Mouse (Mus musculus) forebrain, postnatal 0 days (tissue): Measurements from ENCODE around the gene Slc31a1. TPM values are rescaled to one million over a fixed set of nuclear protein-coding genes. Genes with fewer than 3 reads are reported as not detected.

Source experiments
- ATAC-seq: fragments of 200-750 bp; cut with Nextera tagmentation; 2 replicates; pipeline ENCODE4 v1.8.0; 2017; ENCODE audit warnings: mild to moderate bottlenecking, moderate library complexity
- DNase-seq: peaks from one replicate; pipeline ENCODE4 v3.0.0-alpha.2; 2015
- H3K27ac ChIP-seq: fragments of 300-500 bp; sonication (generic); 2 replicates; pipeline ENCODE4 v1.5.1; 2014; ENCODE audit warnings: low read depth, mild to moderate bottlenecking, antibody characterized with exemption, low read length, moderate library complexity, mixed read lengths
- H3K27me3 ChIP-seq: fragments of 300-500 bp; sonication (generic); 2 replicates; pipeline ENCODE4 v1.6.1; 2014; ENCODE audit warnings: mild to moderate bottlenecking, low read length, mixed read lengths; ENCODE audit not compliant: insufficient read depth
- H3K36me3 ChIP-seq: fragments of 300-500 bp; sonication (generic); 2 replicates; pipeline ENCODE4 v1.6.1; 2014; ENCODE audit warnings: mild to moderate bottlenecking, moderate library complexity; ENCODE audit not compliant: insufficient read depth
- H3K4me1 ChIP-seq: fragments of 300-500 bp; sonication (generic); 2 replicates; pipeline ENCODE4 v1.6.1; 2014; ENCODE audit warnings: antibody characterized with exemption; ENCODE audit not compliant: insufficient read depth
- H3K4me2 ChIP-seq: fragments of 300-500 bp; sonication (generic); 2 replicates; pipeline ENCODE4 v1.6.1; 2014; ENCODE audit warnings: low read depth, mild to moderate bottlenecking, moderate library complexity
- H3K4me3 ChIP-seq: fragments of 300-500 bp; sonication (generic); 2 replicates; pipeline ENCODE4 v1.5.1; 2014; ENCODE audit warnings: low read depth, low read length, mixed read lengths
- H3K9ac ChIP-seq: fragments of 300-500 bp; sonication (generic); 2 replicates; pipeline ENCODE4 v1.6.1; 2014; ENCODE audit warnings: mild to moderate bottlenecking
- H3K9me3 ChIP-seq: fragments of 300-500 bp; sonication (generic); 2 replicates; pipeline ENCODE4 v1.6.1; 2016; ENCODE audit warnings: low read length
- CTCF ChIP-seq: sonication (generic); IDR thresholded peaks from 2 replicates; pipeline ENCODE4 v1.5.1; 2016; ENCODE audit warnings: antibody characterized with exemption, control low read depth, low read depth
- WGBS: fragments of 180-500 bp; shearing (Covaris S2); extraction: QIAGEN DNeasy Blood & Tissue Kit; methylation state at CpG from one replicate; pipeline ENCODE4 v1.1.7; 2014; 5-methylcytosine and 5-hydroxymethylcytosine counted together
- polyA plus RNA-seq: library from polyadenylated mRNA; unstranded; fragments of >200 nt; fragmentation: Nextera tagmentation; extraction: Ambion mirVana; gene quantifications from 2 replicates; pipeline ENCODE4 v1.2.1, GENCODE M21; 2015
- total RNA-seq: library from RNA; depleted of rRNA; stranded (reverse); fragments of >200 nt; gene quantifications from 2 replicates; pipeline ENCODE4 v1.2.3, GENCODE M21; 2014

Slc31a1 gene
- total and polyA plus RNA-seq, 2 experiments from 2014 or later, result 16.2 to 39.9 TPM

DNA sequence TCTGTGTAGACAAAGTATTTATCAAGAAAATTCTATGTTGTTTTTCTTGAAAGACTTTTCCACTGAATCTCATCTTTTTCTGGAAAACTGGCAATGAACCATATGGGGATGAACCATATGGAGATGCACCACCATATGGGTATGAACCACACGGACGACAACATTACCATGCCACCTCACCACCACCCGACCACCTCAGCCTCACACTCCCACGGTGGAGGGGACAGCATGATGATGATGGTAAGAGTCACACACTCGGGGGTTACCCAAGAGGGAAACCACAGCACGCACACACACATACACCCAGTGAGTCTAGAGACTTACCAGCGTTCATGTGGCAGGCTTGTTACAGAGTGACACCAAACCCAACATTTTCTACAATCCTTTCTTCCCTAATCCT lies 24.9 kb downstream of the Slc31a1 start:
- DNase-seq, result no peak
- no peak overlapping the region for H3K9ac ChIP-seq
- H3K27me3 ChIP-seq, result no peaks in the 10 kb centered on the region
- no peak overlapping the region for H3K27ac ChIP-seq
- H3K9me3 ChIP-seq, result no peaks in the 10 kb centered on the region
- WGBS, result 83% methylated on average over 7 of the region's 7 CpGs
- H3K4me2 ChIP-seq, result no peak overlapping the region
- H3K4me3 ChIP-seq, result no peak overlapping the region
- no peak for TF ChIP-seq CTCF
- H3K36me3 ChIP-seq, result peaks cover 25% of the 10 kb centered on the region
- ATAC-seq, result no peak
- H3K4me1 ChIP-seq, result no peaks in the 10 kb centered on the region

DNA sequence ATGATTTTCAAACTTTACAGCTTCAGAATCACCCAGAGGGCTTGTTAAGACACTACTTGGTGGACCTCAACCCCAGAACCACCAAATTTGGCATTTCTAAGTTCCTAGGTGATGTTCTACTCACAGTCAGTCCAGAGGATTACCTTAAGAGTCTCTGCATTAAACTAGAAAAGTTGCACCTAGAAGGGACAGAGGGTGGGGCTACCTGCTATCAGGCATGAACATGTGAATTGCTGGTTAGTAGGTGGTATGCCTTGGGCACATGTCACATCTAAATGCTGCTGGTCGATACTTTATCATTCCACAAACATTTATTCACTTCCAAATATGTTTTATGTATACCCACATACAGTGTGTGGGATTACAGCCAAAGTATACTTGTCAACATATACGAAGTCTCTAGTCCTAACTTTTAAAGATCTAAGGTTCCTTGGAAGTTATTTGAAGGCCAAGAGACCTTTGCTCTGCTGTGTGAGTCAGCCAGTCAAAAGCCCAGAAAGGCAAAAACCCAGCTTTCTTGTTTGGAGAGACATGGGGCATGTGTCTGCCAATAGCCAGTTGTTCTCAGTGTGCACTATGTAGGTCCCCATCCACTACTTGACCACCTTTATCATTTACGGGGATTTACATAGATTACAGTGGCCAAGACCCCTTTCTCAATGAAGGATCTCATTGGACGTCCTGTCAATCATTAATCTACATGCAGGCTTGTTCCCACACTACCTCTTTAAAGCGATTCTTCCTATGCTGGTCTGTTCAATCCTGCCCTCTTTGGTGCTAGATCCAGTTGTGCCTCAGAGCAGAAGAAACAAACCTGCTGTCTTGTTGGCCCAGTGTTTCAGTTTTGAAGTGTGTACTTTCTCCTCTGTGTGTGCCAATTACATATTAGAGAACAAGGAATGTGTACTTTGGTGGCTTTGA lies 29.3 kb downstream of the Slc31a1 start:
- DNase-seq (no peak), ATAC-seq (no peak)
- TF ChIP-seq CTCF, result no peak
- WGBS, result 88% methylated on average over 5 of the region's 5 CpGs
- H3K9me3 ChIP-seq, result no peaks in the 10 kb centered on the region
- no peaks in the 10 kb centered on the region for H3K4me1 ChIP-seq
- H3K27me3 ChIP-seq, result no peaks in the 10 kb centered on the region
- H3K4me3 ChIP-seq, result no peak overlapping the region
- no peak overlapping the region for H3K9ac ChIP-seq
- H3K4me2 ChIP-seq, result no peak overlapping the region
- H3K36me3 ChIP-seq, result peaks cover 52% of the 10 kb centered on the region
- H3K27ac ChIP-seq, result no peak overlapping the region

DNA sequence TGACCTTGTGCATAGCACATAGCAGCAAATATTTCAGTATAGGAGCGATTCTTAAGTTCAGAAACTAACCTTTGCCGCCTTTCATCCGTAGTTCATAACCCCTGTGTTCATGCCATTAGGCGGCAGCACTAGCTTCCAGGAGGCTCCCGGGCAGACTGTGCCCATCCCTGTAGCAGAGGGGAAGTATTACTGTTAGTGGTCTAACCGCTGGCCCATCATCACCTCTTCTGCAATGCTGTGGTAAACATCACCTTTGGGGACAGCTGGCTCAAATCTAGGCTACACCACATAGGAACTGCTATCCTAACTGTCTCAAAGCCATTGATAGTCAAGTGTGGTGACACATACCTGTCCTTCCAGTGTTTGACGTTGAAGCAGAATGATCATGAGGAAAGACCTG lies 31.4 kb downstream of the Slc31a1 start:
- ATAC-seq, result peak; percentile 32; the same call in 1 of the 2 replicates

DNA sequence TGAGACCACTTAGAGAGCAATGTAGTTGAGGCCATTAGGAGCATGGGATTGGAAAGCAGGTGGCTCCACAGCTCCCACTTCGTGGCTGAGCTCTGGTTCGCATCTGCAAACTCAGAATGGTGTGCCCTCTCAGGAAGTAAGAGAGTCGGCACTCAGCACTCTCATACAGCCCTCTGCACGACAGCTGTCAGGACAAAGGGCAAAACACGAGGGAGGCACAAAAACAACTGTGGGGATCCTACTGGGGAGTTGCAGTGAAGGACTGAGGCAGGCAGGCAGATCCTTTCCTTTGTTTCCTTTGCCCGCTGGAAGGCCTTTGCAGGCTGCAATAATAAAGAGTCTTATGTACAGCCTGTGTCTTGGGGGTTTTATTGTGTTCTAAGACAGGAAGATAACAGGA lies 32.9 kb downstream of the Slc31a1 start:
- peaks cover 64% of the 10 kb centered on the region for H3K36me3 ChIP-seq
- no peak for DNase-seq
- no peak for TF ChIP-seq CTCF

More for the DNA sequence above, 31.4 kb downstream of the Slc31a1 start:
- no peak overlapping the region for H3K27ac ChIP-seq
- H3K4me2 ChIP-seq, result no peak overlapping the region
- peaks cover 57% of the 10 kb centered on the region for H3K36me3 ChIP-seq
- TF ChIP-seq CTCF, result no peak
- no peaks in the 10 kb centered on the region for H3K27me3 ChIP-seq
- H3K9ac ChIP-seq, result no peak overlapping the region
- no peaks in the 10 kb centered on the region for H3K9me3 ChIP-seq
- no peak for DNase-seq
- WGBS, result 89% methylated on average over 7 of the region's 7 CpGs
- no peak overlapping the region for H3K4me3 ChIP-seq
- no peaks in the 10 kb centered on the region for H3K4me1 ChIP-seq

DNA sequence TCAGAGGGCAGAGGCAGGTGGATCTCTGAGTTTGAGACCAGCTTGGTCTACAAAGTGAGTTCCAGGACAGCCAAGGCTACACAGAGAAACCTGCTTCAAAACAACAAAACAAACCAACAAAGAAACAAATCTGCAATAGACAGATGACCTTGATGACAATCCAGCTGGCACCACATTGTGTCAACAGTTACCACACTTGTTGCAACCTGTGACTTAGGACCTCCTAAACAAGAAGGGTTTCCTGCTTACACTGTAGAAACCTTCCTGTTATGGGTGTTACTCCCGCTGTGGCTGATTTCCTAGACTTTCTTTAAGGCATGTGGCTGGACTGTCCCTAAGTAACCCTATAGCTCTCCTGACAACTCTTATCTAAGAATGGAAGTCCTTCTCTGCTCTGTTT lies 35.3 kb downstream of the Slc31a1 start:
- WGBS, result 97% methylated on average over 1 of the region's 1 CpGs
- Histone ChIP-seq H3K4me3 (no peak overlapping the region), H3K9ac (no peak overlapping the region), H3K4me2 (no peak overlapping the region), H3K36me3 (peaks cover 63% of the 10 kb centered on the region), H3K27me3 (no peaks in the 10 kb centered on the region), H3K4me1 (no peaks in the 10 kb centered on the region), H3K9me3 (no peaks in the 10 kb centered on the region), H3K27ac (no peak overlapping the region)
- TF ChIP-seq CTCF, result no peak
- DNase-seq, result no peak
- no peak for ATAC-seq

More for the DNA sequence above, 32.9 kb downstream of the Slc31a1 start:
- Histone ChIP-seq H3K4me3 (no peak overlapping the region), H3K4me2 (no peak overlapping the region), H3K9me3 (no peaks in the 10 kb centered on the region), H3K4me1 (no peaks in the 10 kb centered on the region), H3K9ac (no peak overlapping the region), H3K27me3 (no peaks in the 10 kb centered on the region), H3K27ac (no peak overlapping the region)
- WGBS, result 32% methylated on average over 6 of the region's 6 CpGs
- no peak for ATAC-seq

DNA sequence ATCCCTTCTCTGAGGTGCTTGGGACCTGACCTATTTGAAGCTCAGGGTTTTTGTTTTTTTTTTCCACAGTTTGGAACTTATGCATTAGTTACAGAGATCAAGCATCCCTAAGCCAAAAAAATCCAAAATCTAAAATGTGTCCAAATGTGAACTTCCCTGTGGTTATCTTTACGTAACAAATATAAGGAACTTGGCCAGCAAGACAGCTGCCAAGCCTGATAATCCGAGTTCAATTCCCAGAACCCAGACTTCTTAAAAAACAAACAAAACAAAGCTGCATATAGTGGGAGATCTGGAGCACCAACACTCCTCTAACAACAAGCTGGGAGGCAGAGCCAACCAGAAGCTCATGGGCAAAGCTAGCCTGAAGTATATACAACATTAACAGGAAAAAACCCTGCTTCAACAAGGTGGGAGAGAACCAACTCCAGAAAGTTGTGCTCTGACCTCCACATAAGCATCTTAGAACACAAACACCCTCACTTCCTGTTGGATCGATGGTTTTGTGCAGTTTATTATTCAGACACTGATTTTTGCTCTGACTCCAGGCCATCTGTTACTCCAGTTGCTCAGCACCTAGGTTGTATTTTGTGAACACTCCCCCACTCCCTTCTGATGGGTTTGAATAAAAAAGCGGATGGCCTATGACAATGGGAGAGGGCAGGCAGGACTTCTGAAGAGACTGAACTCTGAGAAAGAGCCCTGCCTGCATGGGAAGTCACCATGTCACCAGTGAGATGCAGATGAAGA lies 37.3 kb downstream of the Slc31a1 start:
- no peaks in the 10 kb centered on the region for H3K27me3 ChIP-seq
- H3K4me3 ChIP-seq, result no peak overlapping the region
- no peaks in the 10 kb centered on the region for H3K4me1 ChIP-seq
- no peak overlapping the region for H3K4me2 ChIP-seq
- H3K9ac ChIP-seq, result no peak overlapping the region
- no peak for ATAC-seq
- no peaks in the 10 kb centered on the region for H3K9me3 ChIP-seq
- H3K27ac ChIP-seq, result no peak overlapping the region
- peaks cover 65% of the 10 kb centered on the region for H3K36me3 ChIP-seq
- no peak for DNase-seq
- 76% methylated on average over 4 of the region's 4 CpGs for WGBS
- TF ChIP-seq CTCF, result no peak

DNA sequence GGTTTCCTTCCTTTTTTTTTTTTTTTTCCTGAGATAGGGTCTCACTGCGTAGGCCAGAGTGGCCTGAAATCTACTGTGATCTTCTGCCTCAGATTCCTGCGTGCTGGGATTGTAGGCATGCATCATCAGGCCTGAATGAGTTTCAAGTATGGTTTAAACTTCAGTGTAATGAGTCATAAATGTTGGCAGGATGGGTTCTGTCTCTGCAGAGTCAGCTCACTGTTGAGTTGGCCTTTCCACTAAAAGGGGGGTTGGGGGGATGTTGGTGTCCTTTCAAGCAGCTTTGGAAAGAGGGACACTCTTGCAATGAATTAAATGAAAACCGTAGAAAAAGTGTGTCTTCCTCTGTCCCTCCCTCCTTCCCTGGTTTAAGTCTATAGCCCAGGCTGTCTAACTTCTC lies 38.4 kb downstream of the Slc31a1 start:
- Histone ChIP-seq H3K9ac (no peak overlapping the region), H3K4me1 (no peaks in the 10 kb centered on the region), H3K4me3 (no peak overlapping the region), H3K4me2 (no peak overlapping the region), H3K36me3 (peaks cover 59% of the 10 kb centered on the region), H3K27me3 (no peaks in the 10 kb centered on the region), H3K27ac (no peak overlapping the region), H3K9me3 (no peaks in the 10 kb centered on the region)
- DNase-seq (no peak), ATAC-seq (no peak)
- 90% methylated on average over 3 of the region's 3 CpGs for WGBS
- TF ChIP-seq CTCF, result no peak
